Mouse (Mus musculus): ENCODE measurements around the gene Shisa9.

GRCm38 (mm10) chr16:11973707-11974106 lies 10.2 kb upstream of the Shisa9 start:
- TF ChIP-seq MAX (IDR thresholded peaks at IDR 0.05; ENCODE audit: low read length) = no peak
- TF ChIP-seq EP300 (IDR thresholded peaks at IDR 0.05; ENCODE audit: low read length) = no peak
- TF ChIP-seq IRF4 (IDR thresholded peaks at IDR 0.05; ENCODE audit: low read depth, low read length) = no peak
- TF ChIP-seq CHD1 (IDR thresholded peaks at IDR 0.05; ENCODE audit: low read depth, low read length) = no peak
- TF ChIP-seq NELFE (IDR thresholded peaks at IDR 0.05; ENCODE audit: low read depth, low read length) = no peak
- TF ChIP-seq POLR2A (IDR thresholded peaks at IDR 0.05; ENCODE audit: low read depth, low read length) = no peak
- TF ChIP-seq CTCF (conservative IDR thresholded peaks at IDR 0.05 in 1 of 2, IDR thresholded peaks at IDR 0.05 in 1 of 2; ENCODE audit: low read depth in 2 of 2, low read length in 2 of 2) = no peak
